Mouse (Mus musculus): Measurements from ENCODE around the gene Ggt1. TPM values are rescaled to one million over a fixed set of nuclear protein-coding genes. Genes with fewer than 3 reads are reported as not detected.

The Ggt1 gene
- total RNA-seq, 2 experiments from 2014 or later, result not detected

GRCm38 (mm10) chr10:75620818-75621217 lies 59.4 kb downstream of the Ggt1 start:
- no peak for DNase-seq
- intact Hi-C loops (cut with DNase I), result no loop called here

DNA sequence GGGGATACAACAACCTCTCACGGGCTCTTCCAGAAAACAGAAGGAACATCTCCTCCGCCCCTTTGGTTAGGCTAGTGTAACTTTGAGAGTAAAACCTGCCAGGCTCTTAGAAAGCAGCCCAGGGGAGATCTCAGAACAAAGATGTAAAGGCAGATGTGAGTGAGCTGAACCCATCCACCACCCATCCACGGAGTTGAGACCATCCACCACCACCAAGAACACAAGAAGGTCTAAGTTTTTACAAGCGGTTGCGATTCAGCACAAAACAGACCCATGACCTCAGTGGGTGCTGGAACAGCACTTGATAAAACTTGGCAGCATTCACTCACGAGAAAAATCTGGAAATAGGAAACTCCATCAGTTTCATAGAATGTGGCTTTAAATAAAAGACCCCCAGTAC lies 64.5 kb downstream of the Ggt1 start:
- DNase-seq, result no peak
- intact Hi-C loops (cut with DNase I), result no loop called here

GRCm38 (mm10) chr10:75626991-75627390 lies 65.6 kb downstream of the Ggt1 start:
- DNase-seq, result no peak
- intact Hi-C loops (cut with DNase I), result no loop called here

GRCm38 (mm10) chr10:75627490-75627889 lies 66.1 kb downstream of the Ggt1 start:
- DNase-seq, result peak; percentile 42
- intact Hi-C loops (cut with DNase I), result no loop called here

- peak; percentile 55 to 65 for DNase-seq
- intact Hi-C loops (cut with DNase I), result no loop called here
These were observed 71.2 kb downstream of the Ggt1 start for GRCm38 (mm10) chr10:75632633-75633032.

DNA sequence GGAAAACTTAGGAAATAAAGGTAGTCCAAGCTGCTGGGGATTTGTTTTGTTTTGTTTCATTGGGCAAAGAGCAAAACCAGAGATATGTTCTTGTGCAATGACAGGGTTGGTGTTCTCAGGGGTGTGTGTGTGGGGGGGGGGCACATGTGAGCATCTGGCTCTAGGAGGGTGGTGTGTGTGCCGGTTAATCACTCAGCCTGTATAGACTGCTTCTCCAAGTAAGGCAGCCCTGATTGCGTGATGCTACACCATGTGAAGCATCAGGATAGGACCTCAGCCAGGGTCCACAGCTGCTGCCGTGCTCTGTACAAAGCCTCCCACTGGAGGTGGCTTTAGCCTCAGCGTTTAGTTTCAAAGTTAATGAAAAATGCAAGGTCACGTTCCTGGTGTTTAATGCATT lies 71.6 kb downstream of the Ggt1 start:
- DNase-seq, result peak; percentile 45 to 59
- intact Hi-C loops (cut with DNase I), result no loop called here

- no peak for DNase-seq
- intact Hi-C loops (cut with DNase I), result loop anchor here (2.0 kb wide), 1 partner anchor 69 kb away; no protein-coding TSS in a partner anchor
These were observed 72.3 kb downstream of the Ggt1 start for GRCm38 (mm10) chr10:75633576-75634139.

- intact Hi-C loops (cut with DNase I), result loop anchor here (1.0 to 5.0 kb wide), 4 partner anchors 48 to 318 kb away; partner anchors contain the start of gene Gm5134
These were observed 73.2 kb downstream of the Ggt1 start for GRCm38 (mm10) chr10:75634610-75635009.

DNA sequence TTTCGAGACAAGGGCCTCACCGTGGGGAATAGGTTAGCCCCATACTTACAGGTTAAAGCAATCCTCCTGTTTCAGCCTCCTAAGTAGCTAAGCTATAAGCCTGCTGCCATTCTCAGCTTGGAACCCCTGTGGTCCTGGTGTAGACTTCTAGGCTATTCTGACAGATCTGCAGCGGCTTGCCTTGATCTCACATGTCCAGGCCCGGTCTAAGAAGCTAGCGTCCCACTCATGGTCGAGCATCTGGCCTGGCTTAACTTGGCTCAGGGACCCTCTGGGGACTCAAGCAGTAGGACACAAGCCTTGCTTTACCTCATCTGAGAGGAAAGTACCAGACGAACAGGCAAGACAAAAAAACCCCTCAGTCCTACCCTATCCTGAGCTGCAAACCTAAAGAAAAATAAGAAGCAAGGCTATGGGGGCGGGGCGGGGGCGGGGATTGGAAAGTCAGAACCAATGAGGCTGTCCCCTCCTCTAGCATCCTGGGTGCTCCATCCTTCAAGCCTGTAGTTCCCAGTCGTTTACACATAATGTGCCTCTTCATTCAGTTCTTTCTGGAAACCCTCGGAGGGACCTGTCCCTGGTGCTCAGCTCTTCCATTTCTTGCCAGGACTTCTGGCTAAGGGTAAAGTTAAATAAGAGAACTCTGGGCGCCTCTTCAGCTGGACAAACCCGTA lies 73.8 kb downstream of the Ggt1 start:
- DNase-seq, result no peak
- intact Hi-C loops (cut with DNase I), result loop anchor here (1.0 to 5.0 kb wide), 4 partner anchors 49 to 317 kb away; partner anchors contain the start of gene Gm5134

More at GRCm38 (mm10) chr10:75634610-75635009, 73.2 kb downstream of the Ggt1 start:
- DNase-seq, result no peak

- DNase-seq, result peak; percentile 92 to 93
These were observed 74.3 kb downstream of the Ggt1 start for GRCm38 (mm10) chr10:75635693-75636055.

More at GRCm38 (mm10) chr10:75635693-75636055, 74.3 kb downstream of the Ggt1 start:
- intact Hi-C loops (cut with DNase I), result loop anchor here (1.0 to 5.0 kb wide), 4 partner anchors 49 to 317 kb away; partner anchors contain the start of gene Gm5134

Other genes with a start within 250 kb of the Ggt1 start
- 10 to 100 TPM; 13.2 to 15.2 TPM for gene Adora2a, start 244.7 kb upstream of the Ggt1 start, total RNA-seq (2021)
- gene Upb1, start 160.5 kb upstream of the Ggt1 start, total RNA-seq (2021), result under 1 TPM; 0.22 to 0.34 TPM
- 10 to 100 TPM; 56.0 to 68.3 TPM for gene Snrpd3, start 44.1 kb upstream of the Ggt1 start, total RNA-seq (2021)
- 10 to 100 TPM; 43.8 to 45.5 TPM for gene Gucd1, start 43.6 kb upstream of the Ggt1 start, total RNA-seq (2021)
- gene Lrrc75b, start 1.3 kb upstream of the Ggt1 start, total RNA-seq (2021), result 1 to 10 TPM; 1.3 to 1.5 TPM
- 10 to 100 TPM in 1 of 2 experiments, 1 to 10 TPM in 1; 8.3 to 10.7 TPM for gene Ggt5, start 27.7 kb downstream of the Ggt1 start, total RNA-seq (2021)
- 1 to 10 TPM; 2.4 to 2.5 TPM for gene Susd2, start 82.4 kb downstream of the Ggt1 start, total RNA-seq (2021)
- 10 to 100 TPM; 23.0 to 24.8 TPM for gene Cabin1, start 202.7 kb downstream of the Ggt1 start, total RNA-seq (2021)
- gene Ddt, start 211.8 kb downstream of the Ggt1 start, total RNA-seq (2021), result 10 to 100 TPM; 44.8 to 61.1 TPM
- not detected for gene Gm20441, start 219.3 kb downstream of the Ggt1 start, total RNA-seq (2021)
- 1 to 10 TPM; 1.8 to 4.3 TPM for gene Gstt3, start 219.8 kb downstream of the Ggt1 start, total RNA-seq (2021)
- 1 to 10 TPM; 7.0 to 9.1 TPM for gene Gstt1, start 237.0 kb downstream of the Ggt1 start, total RNA-seq (2021)

Measured in heart, postnatal 14 days (tissue).